Mouse (Mus musculus) retina, postnatal 7 days (tissue): ENCODE data around the gene Tmprss9.
A peak's percentile ranks its signal among the peaks of the same experiment; 100 is the strongest.

Source experiments
- DNase-seq: peaks from one replicate; pipeline ENCODE4 v3.0.0-alpha.2; 2012; ENCODE audit warnings: low read depth, low spot score

Tmprss9 gene

DNA sequence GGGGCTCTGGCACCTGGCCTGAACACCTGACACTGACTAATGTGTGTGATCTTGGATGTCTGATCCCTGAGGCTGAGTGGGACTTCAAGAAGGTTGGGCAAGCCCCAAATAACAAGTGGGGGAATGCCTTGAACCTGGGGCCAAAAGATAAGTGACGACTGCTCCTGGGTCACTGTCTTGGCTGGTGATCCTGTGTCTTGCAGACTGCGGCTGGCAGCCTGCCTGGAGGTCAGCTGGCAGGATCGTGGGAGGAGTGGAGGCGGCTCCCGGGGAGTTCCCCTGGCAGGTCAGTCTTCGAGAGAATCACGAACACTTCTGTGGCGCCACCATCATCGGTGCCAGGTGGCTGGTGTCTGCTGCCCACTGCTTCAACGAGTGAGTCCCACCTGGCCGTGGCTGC, 15.5 kb downstream of the Tmprss9 start:
- DNase-seq, result no peak

DNA sequence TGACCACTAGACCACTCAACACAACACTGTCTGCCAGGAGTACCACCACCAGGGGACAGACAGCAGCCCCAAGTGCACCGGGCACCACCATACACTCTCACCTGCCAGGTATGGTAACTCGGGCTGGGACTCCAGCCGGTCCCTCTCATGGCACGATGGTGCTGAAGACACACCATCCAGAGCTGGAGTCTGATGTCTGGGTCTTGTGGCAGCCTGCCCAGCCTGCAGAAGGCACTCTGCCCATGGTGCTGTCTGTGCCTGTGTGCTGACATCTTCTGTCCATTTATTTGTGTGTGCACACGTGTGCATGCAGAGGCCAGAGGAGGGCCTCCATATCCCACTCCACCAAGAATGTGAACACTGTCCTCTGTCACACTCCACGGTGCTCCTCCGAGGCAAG, 23.5 kb downstream of the Tmprss9 start:
- DNase-seq, result no peak

- DNase-seq, result no peak
These were observed 24.0 kb downstream of the Tmprss9 start for GRCm38 (mm10) chr10:80895697-80896096.

GRCm38 (mm10) chr10:80896581-80897485, 25.2 kb downstream of the Tmprss9 start:
- no peak for DNase-seq

DNA sequence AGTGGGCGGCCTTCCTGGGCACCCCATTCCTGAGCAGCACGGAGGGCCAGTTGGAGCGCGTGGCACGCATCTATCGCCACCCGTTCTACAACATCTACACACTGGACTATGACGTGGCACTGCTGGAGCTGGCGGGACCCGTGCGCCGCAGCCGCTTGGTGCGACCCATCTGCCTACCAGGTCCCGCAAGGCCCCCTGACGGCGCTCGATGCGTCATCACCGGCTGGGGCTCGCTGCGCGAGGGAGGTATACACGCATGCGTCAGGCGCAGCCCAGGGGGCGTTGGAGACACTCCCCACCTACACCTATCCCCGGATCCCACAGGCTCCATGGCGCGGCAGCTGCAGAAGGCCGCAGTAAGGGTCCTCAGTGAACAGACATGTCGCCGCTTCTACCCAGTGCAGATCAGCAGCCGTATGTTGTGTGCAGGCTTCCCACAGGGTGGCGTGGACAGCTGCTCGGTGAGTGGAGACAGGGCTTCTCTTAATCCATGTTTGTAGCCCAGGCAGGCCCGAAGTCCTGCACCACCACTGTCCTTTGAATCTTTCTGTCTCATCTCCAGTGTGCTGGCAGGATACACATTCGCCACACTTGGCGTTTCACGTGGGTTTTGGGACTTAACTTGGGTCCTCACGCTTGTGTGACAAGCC, 26.3 kb downstream of the Tmprss9 start:
- DNase-seq, result no peak

DNA sequence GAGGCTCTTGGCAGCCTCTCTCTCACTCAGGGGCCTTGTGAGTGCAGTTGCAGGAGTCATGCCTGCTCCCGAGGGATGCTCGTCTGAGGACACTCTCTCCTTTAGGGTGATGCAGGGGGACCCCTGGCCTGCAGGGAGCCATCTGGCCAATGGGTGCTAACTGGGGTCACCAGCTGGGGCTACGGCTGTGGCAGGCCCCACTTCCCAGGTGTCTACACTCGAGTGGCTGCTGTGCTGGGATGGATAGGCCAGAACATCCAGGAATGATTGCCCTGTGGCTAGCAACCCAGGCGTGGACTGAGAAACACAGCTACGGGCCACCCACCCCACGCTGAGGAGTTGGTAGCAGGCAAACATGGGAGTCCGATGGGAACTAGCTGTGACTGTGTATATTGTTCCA, 27.4 kb downstream of the Tmprss9 start:
- DNase-seq, result no peak

GRCm38 (mm10) chr10:80899591-80900317, 28.1 kb downstream of the Tmprss9 start:
- no peak for DNase-seq

DNA sequence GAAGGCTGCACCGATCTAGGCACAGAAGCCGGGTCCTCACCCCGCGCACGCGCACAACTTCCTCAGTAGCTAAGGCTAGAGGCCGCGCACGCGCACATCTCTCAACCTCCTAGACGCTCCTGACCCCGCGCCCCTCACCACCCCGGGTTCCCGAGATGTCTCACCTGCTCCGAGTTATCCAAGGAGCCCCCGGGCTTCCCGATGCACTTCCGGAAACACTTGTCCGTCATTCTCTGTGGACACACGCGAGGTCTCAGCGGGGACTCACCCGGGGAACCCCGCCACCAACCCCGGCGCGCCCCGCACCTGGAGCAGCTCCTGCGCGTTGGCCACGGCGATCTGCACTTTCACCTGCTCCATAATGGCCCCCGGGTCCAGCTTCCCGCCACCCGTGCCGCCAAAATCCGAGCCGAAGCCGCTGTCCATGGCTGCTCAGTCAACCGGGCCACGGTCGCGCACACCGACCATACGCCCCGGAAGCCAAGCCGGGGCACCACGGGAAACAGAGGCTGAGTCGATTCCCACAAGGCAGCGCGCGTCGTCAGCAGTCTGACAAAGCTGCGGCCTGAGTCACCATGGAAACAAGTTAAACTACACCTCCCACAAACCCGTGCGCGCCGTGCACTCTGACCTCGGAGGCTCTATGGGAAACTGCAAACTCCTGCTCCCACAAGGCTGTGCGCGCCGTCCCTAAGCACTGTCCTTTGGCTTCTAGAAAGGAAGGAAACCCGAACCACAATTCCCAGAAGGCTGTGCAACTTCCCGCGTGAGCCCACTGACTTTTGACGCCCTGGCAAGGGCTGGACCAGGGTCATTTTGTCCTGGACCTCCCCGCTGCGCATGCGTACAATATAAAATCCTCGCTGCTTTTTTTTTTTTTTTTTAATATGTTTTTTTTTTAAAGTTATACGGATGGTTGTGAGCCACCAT, 28.9 kb downstream of the Tmprss9 start, which contains the start of gene Timm13:
Timm13 (minus strand) TSS at position 652 of the 930 bp plus-strand sequence.
- DNase-seq, result peak; percentile 99

- no peak for DNase-seq
These were observed 30.0 kb downstream of the Tmprss9 start for GRCm38 (mm10) chr10:80901409-80902272.

DNA sequence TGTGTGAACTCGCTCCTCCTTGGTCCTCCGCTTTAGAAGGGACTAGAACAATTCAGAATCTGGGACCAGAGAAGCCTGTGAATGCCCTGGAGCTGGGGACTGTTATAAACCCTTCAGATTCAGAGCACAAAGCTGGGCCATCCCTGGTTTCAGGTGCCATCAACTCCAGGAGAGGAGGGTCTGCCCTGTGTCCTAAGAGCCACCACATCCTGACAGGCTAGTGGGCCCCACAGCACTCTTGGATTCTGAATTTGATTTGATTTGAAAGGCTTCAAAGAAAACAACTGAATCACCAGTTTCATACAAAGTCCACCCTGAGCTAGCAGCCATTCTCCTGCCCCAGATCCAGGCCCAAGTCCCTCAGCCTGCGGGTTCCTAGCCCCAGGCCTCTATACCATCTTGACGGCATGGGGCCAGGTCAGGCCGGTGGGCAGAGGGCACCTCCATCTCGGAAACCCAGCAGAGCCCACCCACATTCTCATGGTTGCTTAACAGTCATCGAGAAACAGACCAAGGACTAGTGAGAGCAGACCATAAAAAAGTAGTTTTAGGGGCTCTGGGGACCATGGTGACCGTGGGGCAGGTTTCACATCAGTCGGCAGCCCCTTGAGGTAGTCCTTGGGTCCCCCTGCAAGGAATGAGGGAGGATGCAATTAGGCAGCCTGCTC, 30.8 kb downstream of the Tmprss9 start:
- no peak for DNase-seq

- no peak for DNase-seq
These were observed 31.6 kb downstream of the Tmprss9 start for GRCm38 (mm10) chr10:80903282-80903681.

- no peak for DNase-seq
These were observed 32.5 kb downstream of the Tmprss9 start for GRCm38 (mm10) chr10:80904004-80904693.

DNA sequence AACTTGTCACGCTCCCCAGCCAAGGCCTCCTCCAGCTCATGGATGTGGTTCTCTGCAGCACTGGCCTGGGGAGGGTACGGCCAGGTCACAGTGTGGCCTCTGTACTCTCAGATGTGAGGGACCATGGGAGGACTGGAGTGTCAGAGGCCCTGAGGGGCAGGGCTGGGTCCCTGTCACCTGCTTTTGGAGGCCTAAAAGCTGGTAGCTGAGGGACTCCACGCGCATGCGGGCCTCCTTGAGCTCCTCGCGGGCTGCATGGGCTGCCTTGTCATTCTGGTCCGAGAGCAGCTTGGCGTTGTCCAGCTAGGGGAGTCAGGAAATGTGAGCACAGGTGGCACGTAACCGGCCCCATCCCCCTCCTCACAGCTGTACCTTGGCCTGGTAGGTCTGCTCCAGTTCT, 33.1 kb downstream of the Tmprss9 start:
- DNase-seq, result no peak

DNA sequence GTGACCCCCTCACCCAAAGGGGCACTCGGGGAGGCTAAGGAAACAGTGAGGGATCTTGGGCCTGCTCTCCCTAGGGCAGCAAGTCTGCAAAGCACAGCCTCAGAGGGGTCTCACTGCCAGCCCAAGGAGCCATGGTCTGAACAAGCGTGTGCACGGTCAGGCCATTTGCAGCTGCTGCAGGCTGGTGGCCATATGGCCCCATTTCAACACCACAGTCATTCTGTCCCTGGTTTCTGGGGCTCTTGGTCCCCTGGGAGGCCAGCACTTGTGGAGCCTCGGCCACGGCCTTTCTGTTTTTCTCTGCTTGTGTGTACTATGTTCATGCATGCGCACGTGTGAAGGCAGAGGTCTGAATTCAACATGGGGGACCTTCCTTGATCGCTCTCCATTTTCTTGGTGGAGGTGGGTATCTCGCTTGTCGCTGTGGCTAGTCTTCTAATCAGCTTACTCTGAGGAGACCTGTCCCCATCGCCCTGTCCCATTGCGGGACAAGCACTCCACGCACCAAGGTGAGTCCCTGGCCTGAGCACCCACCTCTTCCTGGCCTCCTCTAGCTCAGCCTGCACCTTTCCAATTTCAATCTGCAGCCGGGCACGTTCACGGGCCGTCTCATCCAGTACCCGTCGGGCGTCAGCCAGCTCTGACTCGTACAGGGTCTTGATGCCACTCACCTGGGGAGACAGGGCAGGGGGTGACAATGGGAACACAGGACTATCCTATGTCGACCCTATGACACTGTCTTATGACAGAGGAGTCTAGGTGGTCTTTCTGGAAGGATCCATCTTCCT, 37.9 kb downstream of the Tmprss9 start:
- DNase-seq, result no peak

DNA sequence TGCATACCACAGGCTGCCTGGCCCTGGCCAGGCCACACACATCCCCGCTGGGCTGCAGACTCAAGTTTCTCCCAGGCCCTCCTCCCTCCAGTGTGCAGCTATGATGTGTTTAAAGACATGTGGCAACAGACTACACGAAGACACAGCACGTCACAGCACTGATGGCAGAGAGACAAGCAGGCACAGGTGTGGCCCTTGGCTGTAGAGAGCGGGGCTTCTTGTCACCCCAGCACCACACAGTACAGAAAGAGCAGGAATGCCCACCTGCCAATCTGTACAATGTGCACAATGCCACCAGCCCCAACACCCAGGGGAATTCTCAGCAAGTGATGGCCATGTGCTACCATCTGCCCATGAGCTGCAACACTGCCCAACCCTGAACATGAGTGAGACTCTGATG, 39.7 kb downstream of the Tmprss9 start:
- no peak for DNase-seq

GRCm38 (mm10) chr10:80911891-80912290, 40.2 kb downstream of the Tmprss9 start:
- no peak for DNase-seq

DNA sequence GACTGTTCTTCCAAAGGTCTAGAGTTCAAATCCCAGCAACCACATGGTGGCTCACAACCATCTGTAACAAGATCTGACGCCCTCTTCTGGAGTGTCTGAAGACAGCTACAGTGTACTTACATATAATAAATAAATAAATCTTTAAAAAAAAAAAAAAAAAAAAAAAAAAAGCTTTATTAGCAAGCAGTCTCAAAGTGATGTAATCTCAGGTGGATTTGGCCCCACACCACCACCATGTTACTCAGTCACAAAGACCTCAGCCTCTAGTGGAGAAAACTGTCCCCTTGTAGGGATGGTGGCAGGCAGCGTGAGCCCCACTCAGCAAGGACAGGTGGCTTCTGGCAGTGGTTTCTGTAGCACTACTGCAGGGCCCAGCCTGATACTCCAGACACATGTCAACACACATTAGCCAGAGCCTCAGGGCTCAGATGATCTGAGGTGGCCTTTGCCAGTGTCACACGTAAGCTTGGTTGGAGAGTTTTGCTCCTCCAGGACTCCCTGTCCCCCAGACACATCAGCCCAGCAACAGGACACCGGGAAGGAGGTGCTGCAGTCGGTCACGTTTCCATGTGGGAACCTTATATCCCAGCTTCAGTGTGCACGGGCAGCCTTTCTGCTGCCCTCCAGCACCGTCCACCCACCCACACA, 41.8 kb downstream of the Tmprss9 start:
- DNase-seq, result no peak

GRCm38 (mm10) chr10:80914253-80914656, 42.6 kb downstream of the Tmprss9 start:
- DNase-seq, result no peak
